Mouse (Mus musculus) hindbrain, embryonic 11.5 days (tissue): ENCODE results near the gene Dchs2. TPM values are rescaled to one million over a fixed set of nuclear protein-coding genes. Genes with fewer than 3 reads are reported as not detected.
A peak's percentile ranks its signal among the peaks of the same experiment; 100 is the strongest.

Experiments used
- ATAC-seq: fragments of 200-750 bp; cut with Nextera tagmentation; 2 replicates; pipeline ENCODE4 v1.8.0; 2017; ENCODE audit warnings: mild to moderate bottlenecking, moderate TSS enrichment, moderate library complexity; ENCODE audit not compliant: low FRiP score
- DNase-seq: peaks from one replicate; pipeline ENCODE4 v3.0.0-alpha.2; 2015; ENCODE audit warnings: low spot score
- H3K27ac ChIP-seq: fragments of 300-500 bp; sonication (generic); 2 replicates; pipeline ENCODE4 v1.5.1; 2014; ENCODE audit warnings: mild to moderate bottlenecking, low read depth, low read length
- H3K27me3 ChIP-seq: fragments of 300-500 bp; sonication (generic); 2 replicates; pipeline ENCODE4 v1.6.1; 2014; ENCODE audit warnings: mild to moderate bottlenecking, low read length, moderate library complexity, mixed read lengths; ENCODE audit not compliant: control insufficient read depth, insufficient read depth
- H3K36me3 ChIP-seq: fragments of 300-500 bp; sonication (generic); 2 replicates; pipeline ENCODE4 v1.6.1; 2014; ENCODE audit warnings: mild to moderate bottlenecking, low read length, moderate library complexity, mixed read lengths; ENCODE audit not compliant: control insufficient read depth, insufficient read depth
- H3K4me1 ChIP-seq: fragments of 300-500 bp; sonication (generic); replicated peaks from 2 replicates; pipeline ENCODE4 v1.6.1; 2014; ENCODE audit warnings: low read length, mixed read lengths; ENCODE audit not compliant: control insufficient read depth, insufficient read depth
- H3K4me2 ChIP-seq: fragments of 300-500 bp; sonication (generic); replicated peaks from 2 replicates; pipeline ENCODE4 v1.6.1; 2014; ENCODE audit warnings: mild to moderate bottlenecking, low read depth, low read length
- H3K4me3 ChIP-seq: fragments of 300-500 bp; sonication (generic); 2 replicates; pipeline ENCODE4 v1.5.1; 2014; ENCODE audit warnings: low read depth, low read length
- H3K9ac ChIP-seq: fragments of 300-500 bp; sonication (generic); 2 replicates; pipeline ENCODE4 v1.6.1; 2014; ENCODE audit warnings: low read depth, low read length
- H3K9me3 ChIP-seq: fragments of 300-500 bp; sonication (generic); 2 replicates; pipeline ENCODE4 v1.6.1; 2016; ENCODE audit warnings: low read length; ENCODE audit not compliant: control insufficient read depth
- WGBS: fragments of 180-500 bp; shearing (Covaris S2); extraction: QIAGEN DNeasy Blood & Tissue Kit; methylation state at CpG from one replicate; pipeline ENCODE4 v1.1.7; 2014; 5-methylcytosine and 5-hydroxymethylcytosine counted together
- polyA plus RNA-seq: library from polyadenylated mRNA; unstranded; fragments of >200 nt; fragmentation: Nextera tagmentation; extraction: Ambion mirVana; gene quantifications from 2 replicates; pipeline ENCODE4 v1.2.1, GENCODE M21; 2014

Dchs2 gene
- polyA plus RNA-seq, 1 experiment from 2014 or later: 1.6 TPM

DNA sequence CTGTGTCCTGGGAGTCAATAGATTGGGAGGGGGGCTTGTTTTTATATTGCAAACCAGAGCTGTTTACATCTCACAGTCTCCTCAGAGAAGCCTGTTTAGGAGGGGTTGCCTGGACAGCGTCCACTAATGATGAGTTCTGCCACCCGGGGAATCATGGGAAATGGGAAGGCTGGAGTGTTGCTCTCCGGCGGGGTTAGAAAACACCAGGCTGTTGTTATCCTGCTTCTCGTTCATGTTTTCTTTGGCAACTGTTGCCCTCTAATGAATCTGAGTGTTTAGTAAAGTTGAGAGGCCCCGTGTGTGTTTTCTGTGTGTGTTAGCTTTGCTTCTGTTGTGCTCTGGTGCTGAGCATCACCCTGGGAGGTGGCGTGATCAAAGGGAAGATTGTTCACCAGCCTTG, 8.7 kb downstream of the Dchs2 start:
- H3K9ac ChIP-seq: no peak overlapping the region
- no peak overlapping the region for H3K4me3 ChIP-seq
- no peaks in the 10 kb centered on the region for H3K9me3 ChIP-seq
- H3K4me2 ChIP-seq: no peak overlapping the region
- H3K27ac ChIP-seq: no peak overlapping the region
- no peak for DNase-seq
- no peaks in the 10 kb centered on the region for H3K4me1 ChIP-seq
- H3K27me3 ChIP-seq: no peaks in the 10 kb centered on the region
- no peak for ATAC-seq
- WGBS: 58% methylated on average over 7 of the region's 7 CpGs
- no peaks in the 10 kb centered on the region for H3K36me3 ChIP-seq

DNA sequence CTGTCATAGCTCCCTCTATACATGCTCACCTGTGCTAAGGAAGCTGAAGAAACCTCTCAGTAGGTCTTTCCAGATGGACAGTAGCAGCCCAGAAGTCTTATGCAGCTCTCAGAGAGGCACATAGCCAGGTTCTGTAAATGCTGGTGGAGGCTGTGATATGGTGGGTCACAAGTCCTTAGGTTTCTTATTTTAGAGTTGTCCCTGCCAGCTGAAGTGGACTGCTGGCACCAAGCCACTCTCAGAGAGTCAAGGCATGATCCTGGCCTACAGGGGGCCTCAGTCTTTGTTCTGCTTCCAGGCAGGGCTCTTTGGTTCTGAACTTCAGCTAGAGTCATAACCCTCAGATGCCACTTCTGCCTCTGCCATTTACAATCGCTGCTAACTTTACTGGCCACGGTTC, 11.1 kb downstream of the Dchs2 start:
- Histone ChIP-seq H3K4me1 (no peaks in the 10 kb centered on the region), H3K4me2 (no peak overlapping the region), H3K4me3 (no peak overlapping the region), H3K27me3 (no peaks in the 10 kb centered on the region), H3K36me3 (no peaks in the 10 kb centered on the region), H3K9ac (no peak overlapping the region), H3K27ac (no peak overlapping the region), H3K9me3 (no peaks in the 10 kb centered on the region)
- ATAC-seq (no peak), DNase-seq (no peak)
- WGBS: 84% methylated on average over 2 of the region's 2 CpGs

- no peak overlapping the region for H3K4me2 ChIP-seq
- 62% methylated on average over 3 of the region's 3 CpGs for WGBS
- no peaks in the 10 kb centered on the region; the same call in 1 of the 2 replicates for H3K4me1 ChIP-seq
- no peaks in the 10 kb centered on the region for H3K36me3 ChIP-seq
- no peak for DNase-seq
- no peak overlapping the region for H3K4me3 ChIP-seq
- H3K27me3 ChIP-seq: no peaks in the 10 kb centered on the region
- no peaks in the 10 kb centered on the region for H3K9me3 ChIP-seq
- no peak overlapping the region for H3K27ac ChIP-seq
- ATAC-seq: no peak
- no peak overlapping the region for H3K9ac ChIP-seq
These were observed 17.9 kb downstream of the Dchs2 start for GRCm38 (mm10) chr3:83145610-83146009.

DNA sequence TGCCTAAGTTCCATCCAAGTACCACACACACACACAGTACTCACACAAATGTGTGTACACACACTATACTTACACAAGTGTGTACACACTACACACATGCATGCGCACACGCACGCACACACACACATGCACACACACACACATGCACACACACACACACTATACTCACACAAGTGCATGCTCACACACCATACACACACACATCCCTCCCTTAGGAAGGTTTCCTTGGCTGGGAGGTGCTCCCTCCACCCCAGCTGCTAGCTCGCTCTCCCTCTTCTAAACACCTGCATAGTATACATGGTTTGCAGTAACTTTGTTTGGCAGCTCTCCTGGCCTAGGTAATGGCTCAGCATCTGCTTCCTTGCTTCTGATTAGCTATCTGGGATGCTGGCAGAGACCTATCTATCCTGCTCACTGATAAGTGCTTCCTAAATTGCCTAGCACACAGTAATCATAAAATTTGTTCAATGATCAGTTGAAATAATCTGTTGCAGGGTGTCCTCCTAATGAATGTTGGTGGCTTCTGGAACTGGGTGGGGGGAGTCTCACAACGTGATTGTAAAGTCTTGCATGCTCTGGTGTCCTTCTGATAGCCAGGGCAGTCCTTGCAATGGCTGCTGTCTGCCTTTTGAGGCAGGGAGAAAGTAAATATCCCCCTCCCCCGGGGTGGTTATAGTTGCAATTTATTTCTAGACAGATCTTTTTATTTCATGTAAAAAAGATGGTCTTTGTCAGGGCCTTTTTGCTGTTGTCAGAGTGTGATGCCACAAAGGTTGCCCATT, 19.7 kb downstream of the Dchs2 start:
- Histone ChIP-seq H3K36me3 (no peaks in the 10 kb centered on the region), H3K9ac (no peak overlapping the region), H3K4me1 (no peaks in the 10 kb centered on the region; the same call in 1 of the 2 replicates), H3K27me3 (no peaks in the 10 kb centered on the region), H3K4me2 (no peak overlapping the region), H3K27ac (no peak overlapping the region), H3K9me3 (no peaks in the 10 kb centered on the region), H3K4me3 (no peak overlapping the region)
- DNase-seq: no peak
- WGBS: 75% methylated on average over 6 of the region's 6 CpGs
- peak; percentile 56; the same call in 1 of the 2 replicates for ATAC-seq

- WGBS: 32% methylated on average over 4 of the region's 4 CpGs
These were observed 20.3 kb downstream of the Dchs2 start for GRCm38 (mm10) chr3:83148055-83148447.

DNA sequence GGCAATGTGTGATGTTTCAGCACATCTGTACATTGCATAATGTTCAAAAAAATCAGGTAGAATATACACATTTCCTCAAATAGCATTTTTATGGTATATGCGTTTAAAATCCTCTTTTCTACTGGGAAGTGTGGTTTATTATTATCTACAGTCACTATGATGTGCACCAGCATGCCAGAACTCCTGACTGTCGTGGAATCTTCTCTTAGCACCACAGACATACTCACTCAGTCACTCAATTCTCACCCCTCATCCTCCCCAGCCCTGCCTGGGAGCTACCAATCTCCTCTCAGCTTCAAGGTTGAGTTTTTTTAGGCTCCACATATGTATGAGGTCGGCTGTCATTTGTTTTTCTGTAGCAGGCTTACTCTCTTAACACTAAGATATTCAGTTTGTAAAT, 20.8 kb downstream of the Dchs2 start:
- no peak overlapping the region for H3K9ac ChIP-seq
- ATAC-seq (no peak), DNase-seq (no peak)
- no peak overlapping the region for H3K4me3 ChIP-seq
- no peak overlapping the region for H3K27ac ChIP-seq
- H3K27me3 ChIP-seq: no peaks in the 10 kb centered on the region
- no peak overlapping the region for H3K4me2 ChIP-seq
- H3K9me3 ChIP-seq: no peaks in the 10 kb centered on the region
- H3K4me1 ChIP-seq: no peaks in the 10 kb centered on the region; the same call in 1 of the 2 replicates
- no peaks in the 10 kb centered on the region for H3K36me3 ChIP-seq
- WGBS: 70% methylated on average over 3 of the region's 3 CpGs

More at GRCm38 (mm10) chr3:83148055-83148447, 20.3 kb downstream of the Dchs2 start:
- H3K36me3 ChIP-seq: no peaks in the 10 kb centered on the region
- no peaks in the 10 kb centered on the region; the same call in 1 of the 2 replicates for H3K4me1 ChIP-seq
- H3K4me2 ChIP-seq: no peak overlapping the region
- no peak overlapping the region for H3K27ac ChIP-seq
- DNase-seq: no peak
- ATAC-seq: peak; percentile 74; the same call in 1 of the 2 replicates
- H3K9ac ChIP-seq: no peak overlapping the region
- H3K27me3 ChIP-seq: no peaks in the 10 kb centered on the region
- no peaks in the 10 kb centered on the region for H3K9me3 ChIP-seq
- H3K4me3 ChIP-seq: no peak overlapping the region

GRCm38 (mm10) chr3:83155600-83155999, 27.9 kb downstream of the Dchs2 start:
- Histone ChIP-seq H3K4me2 (no peak overlapping the region), H3K4me1 (no peaks in the 10 kb centered on the region), H3K9me3 (no peaks in the 10 kb centered on the region), H3K4me3 (no peak overlapping the region), H3K27ac (no peak overlapping the region), H3K36me3 (no peaks in the 10 kb centered on the region), H3K9ac (no peak overlapping the region), H3K27me3 (no peaks in the 10 kb centered on the region)
- ATAC-seq: no peak
- no peak for DNase-seq
- WGBS: 52% methylated on average over 4 of the region's 4 CpGs

DNA sequence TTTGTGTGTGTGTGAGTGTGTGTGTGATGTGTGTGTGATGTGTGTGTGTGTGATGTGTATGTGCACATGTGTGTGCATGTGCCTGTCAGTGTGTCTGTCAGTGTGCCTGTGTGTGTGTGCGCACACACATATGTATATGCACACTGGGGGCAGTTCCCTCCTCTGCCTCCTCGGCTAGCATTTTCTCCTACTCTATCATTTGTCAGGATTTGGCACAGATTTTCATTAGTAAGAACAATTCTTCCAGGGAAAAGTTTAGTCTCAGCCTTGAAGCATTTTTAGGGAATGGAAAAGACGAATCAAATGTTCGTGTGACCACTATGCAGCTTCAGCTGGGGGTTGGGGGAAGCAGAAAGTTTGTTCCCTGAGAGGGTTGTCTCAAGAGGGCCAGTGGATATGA, 28.4 kb downstream of the Dchs2 start:
- Histone ChIP-seq H3K27ac (no peak overlapping the region), H3K36me3 (no peaks in the 10 kb centered on the region), H3K4me1 (no peaks in the 10 kb centered on the region), H3K4me2 (no peak overlapping the region), H3K4me3 (no peak overlapping the region), H3K9ac (no peak overlapping the region), H3K9me3 (no peaks in the 10 kb centered on the region), H3K27me3 (no peaks in the 10 kb centered on the region)
- ATAC-seq: no peak
- no peak for DNase-seq
- WGBS: 77% methylated on average over 4 of the region's 4 CpGs

- DNase-seq: no peak
- Histone ChIP-seq H3K36me3 (no peaks in the 10 kb centered on the region), H3K4me1 (no peaks in the 10 kb centered on the region), H3K9me3 (no peaks in the 10 kb centered on the region), H3K27me3 (no peaks in the 10 kb centered on the region), H3K4me2 (no peak overlapping the region), H3K27ac (no peak overlapping the region), H3K9ac (no peak overlapping the region), H3K4me3 (no peak overlapping the region)
- no peak for ATAC-seq
- 84% methylated on average over 6 of the region's 6 CpGs for WGBS
These were observed 33.9 kb downstream of the Dchs2 start for GRCm38 (mm10) chr3:83161542-83162231.
